Mouse (Mus musculus) CH12.LX (cell line): Measurements from ENCODE around the gene Rec114. TPM values are rescaled to one million over a fixed set of nuclear protein-coding genes. Genes with fewer than 3 reads are reported as not detected.

Experiments
- DNase-seq: peaks from one replicate; pipeline ENCODE4 v3.0.0-alpha.2; 2013; ENCODE audit errors: extremely low read depth
- H3K27ac ChIP-seq: 2 replicates; pipeline ENCODE4 v1.5.1; 2012; ENCODE audit warnings: low read depth, mild to moderate bottlenecking, control low read depth, moderate library complexity; ENCODE audit not compliant: insufficient read depth
- H3K27me3 ChIP-seq: replicated peaks from 2 replicates; pipeline ENCODE3; 2012; ENCODE audit warnings: inconsistent platforms
- H3K36me3 ChIP-seq, 2 experiments: replicated peaks in 1 of 2; 2 replicates each; pipeline versions ENCODE3 to v1.6.1; 2012; ENCODE audit warnings: inconsistent platforms in 1 of 2, low read length in 1 of 2, mild to moderate bottlenecking in 1 of 2, mixed read lengths in 1 of 2, moderate library complexity in 1 of 2; ENCODE audit not compliant: control insufficient read depth in 1 of 2, insufficient read depth in 1 of 2
- H3K4me1 ChIP-seq, 2 experiments: 2 replicates each; pipeline ENCODE4 v1.6.1; 2012; ENCODE audit warnings: inconsistent platforms in 1 of 2, moderate library complexity in 1 of 2; ENCODE audit not compliant: insufficient read depth in 2 of 2, control insufficient read depth in 1 of 2
- H3K4me2 ChIP-seq: 2 replicates; pipeline ENCODE4 v1.6.1; 2012; ENCODE audit warnings: low read depth, mild to moderate bottlenecking, control low read depth; ENCODE audit not compliant: poor library complexity, insufficient read depth, severe bottlenecking
- H3K4me3 ChIP-seq, 3 experiments: fragments of 150-350 bp in 1 of 3; sonication (generic) in 1 of 3; replicated peaks in 1 of 3; 2 replicates each; pipeline versions ENCODE3 to v1.5.1; 2011 to 2012; ENCODE audit warnings: low read depth in 2 of 3, low read length in 2 of 3, mild to moderate bottlenecking in 2 of 3, moderate library complexity in 2 of 3, control low read depth in 1 of 3, improper control_type of control experiment in 1 of 3, inconsistent platforms in 1 of 3, mixed read lengths in 1 of 3; ENCODE audit not compliant: poor library complexity in 1 of 3
- H3K79me2 ChIP-seq: replicated peaks from 2 replicates; pipeline ENCODE4 v1.6.1; 2012; ENCODE audit warnings: mild to moderate bottlenecking, moderate library complexity; ENCODE audit not compliant: control insufficient read depth, poor library complexity, insufficient read depth, severe bottlenecking; ENCODE audit errors: extremely low read depth
- H3K9ac ChIP-seq: 2 replicates; pipeline ENCODE4 v1.6.1; 2012; ENCODE audit warnings: low read depth, mild to moderate bottlenecking, control low read depth, moderate library complexity; ENCODE audit not compliant: insufficient read depth
- H3K9me3 ChIP-seq: replicated peaks from 2 replicates; pipeline ENCODE3; 2012; ENCODE audit warnings: low read length, inconsistent platforms, mixed read lengths
- BHLHE40 ChIP-seq: IDR thresholded peaks from 2 replicates; pipeline ENCODE4 v1.6.1; 2011; ENCODE audit warnings: mild to moderate bottlenecking, low read depth, low read length, improper control_type of control experiment
- CHD1 ChIP-seq: IDR thresholded peaks from 2 replicates; pipeline ENCODE4 v1.6.1; 2012; ENCODE audit warnings: low read depth, low read length, improper control_type of control experiment, inconsistent platforms
- CTCF ChIP-seq, 2 experiments: IDR thresholded peaks in 1 of 2; conservative IDR thresholded peaks in 1 of 2; 2 replicates each; pipeline ENCODE4 v1.5.1; 2011 to 2012; ENCODE audit warnings: low read depth in 2 of 2, low read length in 2 of 2, improper control_type of control experiment in 1 of 2, inconsistent platforms in 1 of 2, mild to moderate bottlenecking in 1 of 2, moderate library complexity in 1 of 2
- JUND ChIP-seq: conservative IDR thresholded peaks from 2 replicates; pipeline ENCODE4 v1.6.1; 2011; ENCODE audit warnings: low read depth, low read length, improper control_type of control experiment
- MAFK ChIP-seq: IDR thresholded peaks from 2 replicates; pipeline ENCODE4 v1.6.1; 2011; ENCODE audit warnings: low read length, improper control_type of control experiment; ENCODE audit not compliant: insufficient replicate concordance
- MAZ ChIP-seq: IDR thresholded peaks from 2 replicates; pipeline ENCODE4 v1.6.1; 2012; ENCODE audit warnings: low read depth, mild to moderate bottlenecking, inconsistent platforms, low read length, improper control_type of control experiment, moderate library complexity
- NELFE ChIP-seq: IDR thresholded peaks from 2 replicates; pipeline ENCODE4 v1.6.1; 2011; ENCODE audit warnings: low read depth, low read length, improper control_type of control experiment
- NRF1 ChIP-seq: IDR thresholded peaks from 2 replicates; pipeline ENCODE4 v1.6.1; 2014; ENCODE audit warnings: low read depth, mild to moderate bottlenecking, inconsistent platforms, low read length, improper control_type of control experiment, moderate library complexity
- PAX5 ChIP-seq: IDR thresholded peaks from 2 replicates; pipeline ENCODE4 v1.6.1; 2012; ENCODE audit warnings: low read length, inconsistent platforms, mixed read lengths
- RAD21 ChIP-seq: IDR thresholded peaks from 2 replicates; pipeline ENCODE4 v1.6.1; 2011; ENCODE audit warnings: low read depth, mild to moderate bottlenecking, low read length, improper control_type of control experiment, moderate library complexity
- SIN3A ChIP-seq: IDR thresholded peaks from 2 replicates; pipeline ENCODE4 v1.6.1; 2012; ENCODE audit warnings: low read length, improper control_type of control experiment, inconsistent platforms
- SMC3 ChIP-seq: IDR thresholded peaks from 2 replicates; pipeline ENCODE4 v1.6.1; 2011; ENCODE audit warnings: low read depth, low read length, improper control_type of control experiment
- TBP ChIP-seq: conservative IDR thresholded peaks from 2 replicates; pipeline ENCODE4 v1.6.1; 2011; ENCODE audit warnings: low read depth, low read length, improper control_type of control experiment
- UBTF ChIP-seq: IDR thresholded peaks from 2 replicates; pipeline ENCODE4 v1.6.1; 2012; ENCODE audit warnings: low read depth, mild to moderate bottlenecking, inconsistent platforms, low read length, improper control_type of control experiment, moderate library complexity
- USF2 ChIP-seq: conservative IDR thresholded peaks from 2 replicates; pipeline ENCODE4 v1.6.1; 2011; ENCODE audit warnings: low read depth, low read length, improper control_type of control experiment
- dilution Hi-C: fragments of 300-500 bp; cut with MboI; formaldehyde crosslinking; loops from 2 replicates; pipeline ENCODE4 v1.14.3; 2020; ENCODE audit warnings: low sequenced_read_pairs; ENCODE audit not compliant: extremely low pct_unique_long_range_greater_than_20kb, extremely low pct_ligation_motif_present
- in situ Hi-C: fragments of 300-500 bp; cut with MboI; formaldehyde crosslinking; loops from 3 replicates; pipeline ENCODE4 v1.14.3; 2019; ENCODE audit warnings: low sequenced_read_pairs, low pct_ligation_motif_present, low pct_unique_long_range_greater_than_20kb, mixed read lengths
- polyA plus RNA-seq: library from polyadenylated mRNA; unstranded; fragments of >175 nt; gene quantifications from 2 replicates; pipeline ENCODE4 v1.2.1, GENCODE M21; 2012; ENCODE audit warnings: low read depth; ENCODE audit not compliant: insufficient read length
- total RNA-seq, 2 experiments: library from RNA; depleted of rRNA; stranded (reverse); fragments of 300-350 nt in 1 of 2; fragments of >200 nt in 1 of 2; gene quantifications; 2 replicates each; pipeline ENCODE4 v1.2.3; 2012 to 2014

Gene Rec114
- total and polyA plus RNA-seq, 3 experiments = 0.69 TPM; not detected in 2

- in situ Hi-C loops (loop anchor here (10.0 kb wide), 2 partner anchors 73 to 113 kb away; partner anchors contain the start of gene Nptn), dilution Hi-C loops (no loop called here)
- no peaks in the 10 kb centered on the region for H3K27me3 ChIP-seq
- H3K4me2 ChIP-seq = no peak overlapping the region
- no peak overlapping the region for H3K9ac ChIP-seq
- TF ChIP-seq SIN3A = no peak
- no peaks in the 10 kb centered on the region for H3K79me2 ChIP-seq
- peaks cover 11 to 86% of the 10 kb centered on the region in 2 experiments for H3K36me3 ChIP-seq
- peaks cover 0 to 31% of the 10 kb centered on the region in 2 experiments; a peak in 2 of 4 replicates for H3K4me1 ChIP-seq
- H3K9me3 ChIP-seq = no peaks in the 10 kb centered on the region
- DNase-seq = no peak
- H3K27ac ChIP-seq = no peak overlapping the region
- H3K4me3 ChIP-seq = no peak overlapping the region
Observed at GRCm38 (mm10) chr9:58657735-58658512, 85.8 kb downstream of the Rec114 start.

- Histone ChIP-seq H3K4me1 (peaks cover 0 to 31% of the 10 kb centered on the region in 2 experiments; a peak in 2 of 4 replicates), H3K27ac (no peak overlapping the region), H3K4me3 (no peak overlapping the region), H3K79me2 (no peaks in the 10 kb centered on the region)
- TF ChIP-seq NELFE (no peak), MAFK (no peak), BHLHE40 (no peak), NRF1 (no peak), MAZ (no peak), USF2 (no peak), TBP (no peak)
- TF ChIP-seq, all 38 proteins: peak for 0
- no peaks in the 10 kb centered on the region for H3K27me3 ChIP-seq
- DNase-seq = no peak
- dilution Hi-C loops (no loop called here), in situ Hi-C loops (loop anchor here (10.0 kb wide), 2 partner anchors 72 to 112 kb away; partner anchors contain the start of gene Nptn)
- no peak overlapping the region for H3K4me2 ChIP-seq
- H3K9ac ChIP-seq = no peak overlapping the region
- H3K36me3 ChIP-seq = peaks cover 12 to 84% of the 10 kb centered on the region in 2 experiments
- no peaks in the 10 kb centered on the region for H3K9me3 ChIP-seq
Observed at GRCm38 (mm10) chr9:58656824-58657223, 86.9 kb downstream of the Rec114 start.

- Histone ChIP-seq H3K4me2 (no peak overlapping the region), H3K4me3 (no peak overlapping the region), H3K79me2 (no peaks in the 10 kb centered on the region), H3K36me3 (peaks cover 15 to 86% of the 10 kb centered on the region in 2 experiments), H3K4me1 (peaks cover 0 to 31% of the 10 kb centered on the region in 2 experiments; a peak in 2 of 4 replicates), H3K27ac (no peak overlapping the region), H3K9ac (no peak overlapping the region), H3K27me3 (no peaks in the 10 kb centered on the region), H3K9me3 (no peaks in the 10 kb centered on the region)
- dilution Hi-C loops (no loop called here), in situ Hi-C loops (loop anchor here (10.0 kb wide), 2 partner anchors 72 to 112 kb away; partner anchors contain the start of gene Nptn)
- peak; percentile 36 for DNase-seq
- peak in 1 of 2 experiments; percentile 51; a peak in 2 of 4 replicates for TF ChIP-seq CTCF (conservative IDR thresholded peaks at IDR 0.05 in 1 of 2, IDR thresholded peaks at IDR 0.05 in 1 of 2; ENCODE audit: low read depth in 2 of 2, low read length in 2 of 2)
- TF ChIP-seq SMC3 = peak; percentile 46
- TF ChIP-seq JUND = no peak
- TF ChIP-seq PAX5 = no peak
- peak; percentile 13 for TF ChIP-seq RAD21
- TF ChIP-seq UBTF = no peak
- TF ChIP-seq CHD1 = no peak
Observed at GRCm38 (mm10) chr9:58656396-58656795, 87.4 kb downstream of the Rec114 start.
